Mouse (Mus musculus) heart, adult 2 months (tissue): ENCODE results near the gene Gramd1b. TPM values are rescaled to one million over a fixed set of nuclear protein-coding genes. Genes with fewer than 3 reads are reported as not detected.

Experiments
- DNase-seq, 2 experiments: peaks; one replicate each; pipeline ENCODE4 v3.0.0; 2021
- H3K27ac ChIP-seq: fragments of 200-600 bp; 2 replicates; pipeline ENCODE4 v1.8.1; 2022
- H3K27me3 ChIP-seq: fragments of 200-500 bp; 2 replicates; pipeline ENCODE4 v1.6.1; 2012; ENCODE audit warnings: mild to moderate bottlenecking, low read length, inconsistent platforms, mixed read lengths; ENCODE audit not compliant: control insufficient read depth, insufficient read depth
- H3K36me3 ChIP-seq: fragments of 200-500 bp; 2 replicates; pipeline ENCODE4 v1.6.1; 2012; ENCODE audit warnings: low read length, inconsistent platforms; ENCODE audit not compliant: control insufficient read depth, insufficient read depth
- H3K4me1 ChIP-seq: fragments of 200-500 bp; 2 replicates; pipeline ENCODE4 v1.6.1; 2011; ENCODE audit warnings: low read length; ENCODE audit not compliant: control insufficient read depth, insufficient read depth
- H3K4me3 ChIP-seq: fragments of 200-600 bp; 2 replicates; pipeline ENCODE4 v1.8.1; 2022
- H3K79me2 ChIP-seq: fragments of 200-500 bp; replicated peaks from 2 replicates; pipeline ENCODE4 v1.6.1; 2012; ENCODE audit warnings: mild to moderate bottlenecking, inconsistent platforms, low read length, moderate library complexity, mixed read lengths; ENCODE audit not compliant: control insufficient read depth, insufficient read depth
- H3K9ac ChIP-seq: fragments of 200-500 bp; 2 replicates; pipeline ENCODE4 v1.6.1; 2012; ENCODE audit warnings: low read depth, mild to moderate bottlenecking, control low read depth, inconsistent platforms, low read length, mixed read lengths
- CTCF ChIP-seq: fragments of 200-600 bp; IDR thresholded peaks from 2 replicates; pipeline ENCODE4 v1.8.1; 2022; ENCODE audit warnings: antibody characterized with exemption, mild to moderate bottlenecking, moderate library complexity
- EP300 ChIP-seq: fragments of 200-500 bp; IDR thresholded peaks from 2 replicates; pipeline ENCODE4 v1.6.1; 2011; ENCODE audit warnings: low read depth, low read length, control low read depth; ENCODE audit not compliant: insufficient read depth
- POLR2A ChIP-seq: fragments of 200-500 bp; IDR thresholded peaks from 2 replicates; pipeline ENCODE4 v1.6.1; 2011; ENCODE audit warnings: mild to moderate bottlenecking, low read depth, low read length, control low read depth; ENCODE audit not compliant: insufficient read depth
- WGBS: fragments of 180-500 bp; shearing (Covaris S2); methylation state at CpG from one replicate; pipeline ENCODE4 v1.1.7; 2018; 5-methylcytosine and 5-hydroxymethylcytosine counted together
- intact Hi-C: fragments of 180-260 bp; cut with DNase I; formaldehyde crosslinking; loops from one replicate; pipeline ENCODE4 v1.15.1; 2025
- polyA plus RNA-seq: library from polyadenylated mRNA; depleted of rRNA; stranded (reverse); fragments of >200 nt; gene quantifications from 2 replicates; pipeline ENCODE4 v1.2.3, GENCODE M21; 2012
- total RNA-seq, 2 experiments: library from RNA; stranded (reverse); gene quantifications; 2 replicates each; pipeline ENCODE4 v1.2.3; 2021

Gene Gramd1b
- total and polyA plus RNA-seq, 3 experiments, result 16.9 to 25.0 (median 17.3) TPM

- Histone ChIP-seq H3K79me2 (peaks cover 1% of the 10 kb centered on the region; the same call in 1 of the 2 replicates), H3K4me3 (no peak overlapping the region), H3K36me3 (no peaks in the 10 kb centered on the region), H3K4me1 (peaks cover 2% of the 10 kb centered on the region), H3K27me3 (no peaks in the 10 kb centered on the region), H3K9ac (no peak overlapping the region), H3K27ac (no peak overlapping the region)
- DNase-seq, result no peak
- TF ChIP-seq CTCF, result no peak
- TF ChIP-seq EP300, result no peak
- 75% methylated on average over 6 of the region's 6 CpGs for WGBS
- intact Hi-C loops, result no loop called here
These were observed 156.6 kb downstream of the Gramd1b start for GRCm38 (mm10) chr9:40374533-40374971.

- H3K4me3 ChIP-seq, result no peak overlapping the region
- H3K36me3 ChIP-seq, result no peaks in the 10 kb centered on the region
- TF ChIP-seq CTCF (no peak), POLR2A (no peak), EP300 (no peak)
- H3K9ac ChIP-seq, result no peak overlapping the region
- DNase-seq, result no peak
- intact Hi-C loops, result no loop called here
- peaks cover 1% of the 10 kb centered on the region; the same call in 1 of the 2 replicates for H3K79me2 ChIP-seq
- no peaks in the 10 kb centered on the region for H3K27me3 ChIP-seq
- H3K4me1 ChIP-seq, result peaks cover 2% of the 10 kb centered on the region
- no peak overlapping the region for H3K27ac ChIP-seq
- WGBS, result 71% methylated on average over 11 of the region's 11 CpGs
These were observed 157.1 kb downstream of the Gramd1b start for GRCm38 (mm10) chr9:40374052-40374451.

- H3K9ac ChIP-seq, result no peak overlapping the region
These were observed 161.0 kb downstream of the Gramd1b start for GRCm38 (mm10) chr9:40370151-40370550.

GRCm38 (mm10) chr9:40366795-40367194, 164.4 kb downstream of the Gramd1b start:
- H3K4me3 ChIP-seq, result no peak overlapping the region
- H3K36me3 ChIP-seq, result no peaks in the 10 kb centered on the region
- H3K4me1 ChIP-seq, result no peaks in the 10 kb centered on the region
- TF ChIP-seq POLR2A, result no peak
- TF ChIP-seq EP300, result no peak
- TF ChIP-seq CTCF, result no peak
- H3K9ac ChIP-seq, result no peak overlapping the region
- H3K27me3 ChIP-seq, result no peaks in the 10 kb centered on the region
- DNase-seq, result no peak
- H3K79me2 ChIP-seq, result no peaks in the 10 kb centered on the region
- H3K27ac ChIP-seq, result no peak overlapping the region
- 79% methylated on average over 8 of the region's 8 CpGs for WGBS
- intact Hi-C loops, result no loop called here

More at GRCm38 (mm10) chr9:40370151-40370550, 161.0 kb downstream of the Gramd1b start:
- Histone ChIP-seq H3K4me1 (no peaks in the 10 kb centered on the region), H3K27me3 (no peaks in the 10 kb centered on the region), H3K79me2 (no peaks in the 10 kb centered on the region), H3K36me3 (no peaks in the 10 kb centered on the region), H3K4me3 (no peak overlapping the region), H3K27ac (no peak overlapping the region)
- no peak for DNase-seq
- TF ChIP-seq POLR2A, result no peak
- TF ChIP-seq CTCF, result no peak
- TF ChIP-seq EP300, result no peak
- WGBS, result 82% methylated on average over 4 of the region's 4 CpGs
- intact Hi-C loops, result no loop called here

- Histone ChIP-seq H3K4me1 (no peaks in the 10 kb centered on the region), H3K27me3 (no peaks in the 10 kb centered on the region), H3K36me3 (no peaks in the 10 kb centered on the region), H3K9ac (no peak overlapping the region), H3K27ac (no peak overlapping the region), H3K79me2 (no peaks in the 10 kb centered on the region), H3K4me3 (no peak overlapping the region)
- TF ChIP-seq POLR2A (no peak), CTCF (no peak), EP300 (no peak)
- DNase-seq, result no peak
- intact Hi-C loops, result no loop called here
- 48% methylated on average over 7 of the region's 7 CpGs for whole genome bisulfite sequencing
These were observed 166.9 kb downstream of the Gramd1b start for GRCm38 (mm10) chr9:40364312-40364711.

GRCm38 (mm10) chr9:40361970-40362369, 169.2 kb downstream of the Gramd1b start:
- H3K9ac ChIP-seq, result no peak overlapping the region
- WGBS, result 72% methylated on average over 6 of the region's 6 CpGs
- no peak overlapping the region for H3K4me3 ChIP-seq
- H3K36me3 ChIP-seq, result no peaks in the 10 kb centered on the region
- no peak for DNase-seq
- H3K27me3 ChIP-seq, result no peaks in the 10 kb centered on the region
- intact Hi-C loops, result no loop called here
- no peak overlapping the region for H3K27ac ChIP-seq
- no peaks in the 10 kb centered on the region for H3K79me2 ChIP-seq
- no peaks in the 10 kb centered on the region for H3K4me1 ChIP-seq
- TF ChIP-seq POLR2A, result no peak
- TF ChIP-seq CTCF, result no peak
- TF ChIP-seq EP300, result no peak
